Mouse (Mus musculus) embryonic fibroblast, embryonic 13.5 days (primary cell): ENCODE measurements at regions not wholly inside any gene's neighbourhood (a gene's known extent, or its start where the extent isn't known, plus 50 kb on each side); places are given as distances from the start of the nearest gene placed in this dataset.

Source experiments
- CTCF ChIP-seq: IDR thresholded peaks from 2 replicates; pipeline ENCODE4 v1.5.1; 2011; ENCODE audit warnings: mild to moderate bottlenecking, control low read depth, low read length, moderate library complexity, borderline replicate concordance; ENCODE audit not compliant: insufficient read depth
- POLR2A ChIP-seq: IDR thresholded peaks from 2 replicates; pipeline ENCODE4 v1.6.1; 2011; ENCODE audit warnings: low read depth, mild to moderate bottlenecking, control low read depth, low read length, moderate library complexity

DNA sequence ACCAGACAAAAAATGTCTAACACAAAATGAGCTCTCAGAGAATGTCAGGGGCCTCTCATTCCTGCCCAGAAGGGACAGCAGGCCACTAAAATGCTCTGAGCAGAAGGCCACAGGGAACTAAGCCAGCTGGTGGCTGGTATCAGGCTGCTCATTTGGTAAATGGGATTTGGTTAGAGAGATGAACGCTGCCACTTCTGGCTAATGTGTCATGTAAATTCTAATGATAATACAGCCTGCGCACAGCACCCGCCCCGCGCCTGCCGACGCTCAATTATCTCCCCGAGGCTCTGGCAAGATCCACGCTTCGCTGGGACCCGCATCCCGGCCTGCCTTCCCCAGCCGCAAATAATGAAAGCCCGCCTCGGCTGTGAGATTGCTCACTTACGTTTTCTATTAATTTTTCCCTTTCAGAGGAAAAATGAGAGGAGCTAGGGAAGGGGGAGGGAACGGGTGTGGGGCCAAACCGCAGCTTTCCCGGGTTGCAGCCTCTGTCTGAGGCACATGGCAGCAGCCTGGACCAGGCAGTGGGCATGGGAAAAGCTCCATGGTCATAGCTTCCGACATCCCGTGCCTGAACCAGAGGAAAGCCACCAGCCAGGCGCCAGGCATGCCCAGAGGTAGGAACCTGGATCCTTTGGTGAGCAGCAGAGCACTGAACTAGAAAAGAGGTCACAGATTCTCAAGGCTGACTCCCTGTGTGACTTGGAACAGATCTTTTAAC lies 92.2 kb upstream of the Csf3r start:
- TF ChIP-seq CTCF (no peak), POLR2A (no peak)
